Mouse (Mus musculus): Measurements from ENCODE around the gene Dmac2.
A peak's percentile ranks its signal among the peaks of the same experiment; 100 is the strongest.

Gene Dmac2

GRCm38 (mm10) chr7:25615706-25616011 is 3.6 kb upstream of the Dmac2 start, which contains the start of gene Erich4:
Gene Erich4 (minus strand): TSS chr7:25615892.
- DNase-seq (ENCODE audit: low read depth, low spot score), result no peak

GRCm38 (mm10) chr7:25617376-25618160 is 1.6 kb upstream of the Dmac2 start:
- DNase-seq (ENCODE audit: low read depth, low spot score), result no peak

- DNase-seq (ENCODE audit: low read depth, low spot score), result no peak
Observed at GRCm38 (mm10) chr7:25619722-25619991, 443 bp downstream of the Dmac2 start.

- DNase-seq (ENCODE audit: low read depth, low spot score), result no peak
Observed at GRCm38 (mm10) chr7:25620101-25620500, 887 bp downstream of the Dmac2 start.

- no peak for DNase-seq (ENCODE audit: low read depth, low spot score)
Observed at GRCm38 (mm10) chr7:25620751-25621150, 1.5 kb downstream of the Dmac2 start.

DNA sequence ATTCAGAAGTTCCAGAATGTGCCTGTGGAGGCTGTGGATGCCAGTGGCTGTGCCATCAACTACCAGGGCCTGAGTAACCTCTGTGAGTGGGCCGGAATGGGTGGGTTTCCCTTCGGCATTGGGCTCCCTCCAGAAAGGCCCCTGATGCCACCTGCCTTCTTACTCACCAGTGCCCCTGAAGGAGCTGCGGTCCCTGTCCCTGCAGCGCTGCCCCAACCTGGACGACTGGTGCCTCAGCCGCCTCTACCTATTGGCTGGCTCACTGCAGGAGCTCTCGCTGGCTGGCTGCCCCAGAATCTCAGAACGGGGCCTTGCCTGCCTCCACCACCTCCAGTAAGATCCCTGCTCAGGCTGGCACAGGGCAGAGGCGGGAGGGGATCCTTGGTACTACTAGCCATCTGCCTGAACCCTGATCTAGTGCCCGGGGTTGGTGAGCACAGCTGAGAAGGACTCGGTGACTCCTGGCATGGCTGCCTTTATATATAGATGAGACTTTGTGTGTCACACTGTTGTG is 4.7 kb downstream of the Dmac2 start:
- DNase-seq (ENCODE audit: low read depth, low spot score), result no peak

DNA sequence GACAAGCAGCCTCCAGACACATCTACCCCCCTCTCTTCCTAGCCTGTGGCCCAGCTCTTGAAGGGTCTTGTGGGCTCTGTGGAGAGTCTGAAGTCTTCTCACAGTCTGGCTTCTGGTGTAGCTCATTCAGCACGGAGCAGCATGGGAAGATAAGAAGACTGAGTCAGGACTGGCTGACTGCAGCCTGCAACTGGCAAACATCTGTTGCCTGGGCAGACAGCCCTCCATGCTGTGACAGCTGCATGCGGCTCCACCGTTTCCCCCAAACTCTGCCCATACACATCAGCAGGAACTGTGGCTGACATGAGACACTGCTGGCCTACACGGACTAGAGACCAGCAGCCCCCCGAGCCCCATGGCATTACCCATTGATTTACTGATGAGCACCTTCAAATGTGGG is 5.6 kb downstream of the Dmac2 start:
- no peak for DNase-seq (ENCODE audit: low read depth, low spot score)

DNA sequence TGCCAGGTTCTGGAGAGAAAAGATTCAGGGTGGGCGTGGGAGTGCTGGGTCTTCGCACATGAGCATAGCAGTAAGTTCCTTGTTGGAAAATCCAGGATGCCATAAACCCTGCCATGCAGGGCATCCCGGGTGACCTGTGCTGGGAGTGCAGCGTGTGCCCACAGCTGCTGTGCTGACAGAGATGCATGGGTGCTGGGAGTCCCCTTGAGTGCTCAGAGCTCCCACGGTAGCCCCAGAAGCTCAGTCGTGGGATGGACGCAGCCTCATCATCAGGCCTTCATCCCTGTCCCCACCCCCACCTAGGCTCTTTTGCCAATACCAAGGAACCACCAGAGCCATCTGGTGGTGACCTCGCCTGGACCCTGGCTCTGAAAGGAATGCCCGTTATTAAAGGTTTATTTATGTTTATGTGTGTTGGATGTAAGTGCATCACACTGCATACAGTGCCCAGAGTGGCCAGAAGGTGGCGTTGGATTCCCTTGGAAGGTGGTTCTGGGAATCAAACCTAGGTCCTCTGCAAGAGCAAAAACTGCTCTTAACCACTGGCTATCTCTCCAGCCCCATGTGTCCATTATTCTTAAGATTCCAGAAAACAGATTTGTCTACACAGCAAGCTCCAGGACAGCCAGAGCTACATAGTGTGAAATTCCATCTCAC is 6.5 kb downstream of the Dmac2 start:
- no peak for DNase-seq (ENCODE audit: low read depth, low spot score)

GRCm38 (mm10) chr7:25626509-25627430 is 7.6 kb downstream of the Dmac2 start, which contains the start of gene B3gnt8:
Gene B3gnt8 (plus strand): TSS chr7:25626654.
- no peak for DNase-seq (ENCODE audit: low read depth, low spot score)

- peak; percentile 19 for DNase-seq (ENCODE audit: low read depth, low spot score)
Observed at GRCm38 (mm10) chr7:25627431-25628322, 8.5 kb downstream of the Dmac2 start.

DNA sequence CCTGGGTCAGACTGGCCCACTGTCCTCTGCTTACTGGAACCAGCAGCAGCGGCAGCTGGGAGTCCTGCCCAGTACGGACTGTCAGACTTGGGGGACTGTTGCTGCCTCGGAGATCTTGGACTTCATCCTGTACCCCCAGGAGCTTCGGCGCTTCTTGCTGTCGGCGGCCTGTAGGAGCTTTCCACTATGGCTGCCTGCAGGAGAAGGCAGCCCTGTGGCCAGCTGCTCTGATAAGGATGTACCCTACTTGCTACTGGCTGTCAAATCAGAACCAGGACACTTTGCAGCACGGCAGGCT is 9.1 kb downstream of the Dmac2 start:
- no peak for DNase-seq (ENCODE audit: low read depth, low spot score)

DNA sequence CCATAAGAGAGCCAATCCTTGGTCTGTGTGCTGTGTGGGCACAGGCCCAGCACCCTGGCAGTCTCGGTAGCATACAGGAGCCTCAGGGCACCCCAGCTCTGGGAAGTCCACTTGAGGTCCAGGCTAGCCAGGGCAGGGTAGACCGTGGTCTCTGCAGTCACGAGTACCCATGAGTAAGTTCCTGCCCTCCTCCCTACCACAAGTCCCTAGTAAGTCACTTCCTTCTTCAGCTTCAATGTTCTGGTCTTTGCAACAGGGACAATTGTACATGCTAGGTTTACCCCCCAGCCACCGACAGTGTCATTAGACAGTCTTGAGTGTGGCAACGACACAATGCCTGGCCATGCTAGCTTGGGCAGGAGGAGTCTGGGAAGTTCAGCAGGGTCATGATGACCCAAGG is 13.5 kb downstream of the Dmac2 start:
- no peak for DNase-seq (ENCODE audit: low read depth, low spot score)

DNA sequence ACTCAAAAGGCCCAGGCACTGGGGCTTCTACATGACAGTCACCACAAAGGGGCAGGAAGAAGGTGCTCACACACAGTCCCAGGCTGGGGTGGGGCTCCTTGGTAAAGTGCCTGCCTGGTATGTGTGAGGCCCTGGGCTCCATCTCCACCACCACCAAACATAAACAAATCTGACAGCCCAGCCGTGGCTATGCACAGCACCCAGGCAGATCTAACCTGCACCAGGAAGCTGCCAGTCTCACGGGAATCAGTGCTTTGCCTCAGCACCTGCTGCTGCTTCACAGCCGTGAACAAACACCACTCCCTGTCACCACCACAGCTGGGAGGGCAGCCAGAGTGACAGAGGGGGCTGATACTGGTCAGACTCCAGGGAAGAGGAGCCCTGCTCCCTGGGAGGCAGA is 17.2 kb downstream of the Dmac2 start:
- no peak for DNase-seq (ENCODE audit: low read depth, low spot score)

GRCm38 (mm10) chr7:25637099-25637498 is 17.9 kb downstream of the Dmac2 start:
- DNase-seq (ENCODE audit: low read depth, low spot score), result no peak

DNA sequence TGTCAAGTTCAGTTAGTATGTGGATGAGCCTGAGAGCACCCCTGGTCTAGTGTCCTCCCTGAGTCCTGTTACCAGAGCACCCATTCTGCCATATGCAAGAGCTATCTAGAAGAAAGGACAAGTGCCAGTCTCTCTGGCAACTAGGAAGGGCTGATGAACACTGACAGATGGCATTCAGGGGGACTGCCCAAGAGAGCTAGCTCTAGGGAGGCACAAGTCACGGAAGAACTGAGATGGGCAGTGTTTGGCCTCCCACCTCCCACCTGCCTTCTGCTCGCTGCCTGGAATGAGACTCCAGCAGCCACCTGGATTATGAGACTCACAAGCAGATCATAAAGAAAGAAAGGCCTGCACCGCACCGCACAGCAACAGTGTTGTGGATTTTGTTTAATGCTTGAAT is 20.5 kb downstream of the Dmac2 start:
- no peak for DNase-seq (ENCODE audit: low read depth, low spot score)

- DNase-seq (ENCODE audit: low read depth, low spot score), result no peak
Observed at GRCm38 (mm10) chr7:25644136-25644535, 24.9 kb downstream of the Dmac2 start.

GRCm38 (mm10) chr7:25644631-25645030 is 25.4 kb downstream of the Dmac2 start:
- DNase-seq (ENCODE audit: low read depth, low spot score), result no peak

- no peak for DNase-seq (ENCODE audit: low read depth, low spot score)
Observed at GRCm38 (mm10) chr7:25645074-25645473, 25.9 kb downstream of the Dmac2 start.

- DNase-seq (ENCODE audit: low read depth, low spot score), result no peak
Observed at GRCm38 (mm10) chr7:25647574-25648123, 28.4 kb downstream of the Dmac2 start.

DNA sequence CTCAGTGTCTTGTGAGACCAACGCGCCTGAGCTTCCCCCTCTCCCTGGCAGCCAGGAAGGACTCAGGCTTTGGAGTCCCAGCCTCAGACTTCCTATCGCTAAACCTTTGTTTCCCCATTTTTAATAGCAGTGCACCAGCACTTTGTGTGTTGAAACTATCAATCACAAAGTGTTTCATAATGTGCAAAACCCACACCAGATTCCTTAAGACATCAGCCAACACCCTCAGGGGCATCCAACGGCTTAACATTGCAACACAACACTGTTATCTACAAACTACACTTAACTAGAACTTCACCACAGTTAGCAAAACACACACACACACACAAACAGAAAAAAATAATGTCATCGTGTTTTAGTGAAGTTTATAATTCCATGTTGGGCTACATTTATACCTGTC is 30.6 kb downstream of the Dmac2 start:
- DNase-seq (ENCODE audit: low read depth, low spot score), result no peak

DNA sequence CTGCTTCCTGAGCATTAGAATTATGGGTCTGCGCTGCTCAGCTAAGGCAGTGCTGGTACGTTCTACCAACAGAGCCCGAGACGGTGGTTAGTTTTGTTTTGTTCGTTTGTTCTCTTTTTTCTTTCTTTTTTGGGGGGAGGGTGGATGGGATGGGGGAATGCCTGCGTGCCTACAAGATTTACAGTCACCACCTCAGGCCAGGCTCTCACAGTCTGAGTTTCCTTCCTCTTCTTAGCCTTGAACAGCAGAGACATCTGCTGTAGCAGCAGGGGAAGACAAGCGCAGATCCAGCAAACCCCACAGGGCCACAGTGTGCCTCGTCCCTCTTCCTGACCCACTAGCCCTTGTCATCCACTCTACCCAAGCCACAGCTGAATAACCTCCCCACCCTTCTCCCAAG is 32.1 kb downstream of the Dmac2 start:
- DNase-seq (ENCODE audit: low read depth, low spot score), result no peak
